Mouse (Mus musculus): ENCODE measurements around the gene Capn15.

DNA sequence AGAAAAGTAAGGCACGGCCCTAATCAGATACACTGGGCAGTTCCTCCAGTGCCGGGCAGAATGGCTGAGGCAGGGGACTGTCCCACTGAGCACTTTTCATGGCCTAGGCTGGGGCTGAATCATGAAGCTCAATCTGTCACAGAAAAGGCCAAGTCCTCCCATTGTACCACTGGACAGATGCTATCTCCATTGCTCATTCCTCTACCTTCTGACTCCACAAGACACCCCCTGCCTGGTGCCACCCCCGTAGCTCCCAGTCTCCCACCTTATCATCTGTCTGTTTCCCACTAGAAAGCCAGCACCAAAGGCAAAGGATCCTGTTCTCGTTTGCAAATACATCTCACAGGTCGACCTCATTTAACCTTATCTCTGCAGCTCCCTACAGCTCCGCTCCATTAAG lies 46.4 kb upstream of the Capn15 start:
- TF ChIP-seq CTCF (IDR thresholded peaks at IDR 0.05; ENCODE audit: low read depth, low read length) (no peak), POLR2AphosphoS5 (IDR thresholded peaks at IDR 0.05; ENCODE audit: insufficient replicate concordance, low read depth, low read length) (no peak), TAL1 (conservative IDR thresholded peaks at IDR 0.05; ENCODE audit: low read depth, low read length) (no peak), GATA2 (IDR thresholded peaks at IDR 0.05; ENCODE audit: borderline replicate concordance, low read depth, low read length) (no peak), GATA1 (IDR thresholded peaks at IDR 0.05; ENCODE audit: borderline replicate concordance, low read length) (no peak)

All from G1E (cell line).